Mouse (Mus musculus) cerebellum, adult 2 months (tissue): ENCODE data around the gene Fam32a.

Experiments
- CTCF ChIP-seq: fragments of 200-500 bp; IDR thresholded peaks from 2 replicates; pipeline ENCODE4 v1.5.1; 2011; ENCODE audit warnings: low read depth, mild to moderate bottlenecking, control low read depth, low read length, moderate library complexity, borderline replicate concordance; ENCODE audit not compliant: insufficient read depth
- POLR2A ChIP-seq: fragments of 200-500 bp; IDR thresholded peaks from 2 replicates; pipeline ENCODE4 v1.6.1; 2011; ENCODE audit warnings: low read length, control low read depth, borderline replicate concordance; ENCODE audit not compliant: insufficient read depth

- TF ChIP-seq POLR2A: no peak
- no peak for TF ChIP-seq CTCF
These were observed 7.7 kb upstream of the Fam32a start for GRCm38 (mm10) chr8:72211846-72212245.
